Mouse (Mus musculus): ENCODE data around the gene Dctd.

The Dctd gene

DNA sequence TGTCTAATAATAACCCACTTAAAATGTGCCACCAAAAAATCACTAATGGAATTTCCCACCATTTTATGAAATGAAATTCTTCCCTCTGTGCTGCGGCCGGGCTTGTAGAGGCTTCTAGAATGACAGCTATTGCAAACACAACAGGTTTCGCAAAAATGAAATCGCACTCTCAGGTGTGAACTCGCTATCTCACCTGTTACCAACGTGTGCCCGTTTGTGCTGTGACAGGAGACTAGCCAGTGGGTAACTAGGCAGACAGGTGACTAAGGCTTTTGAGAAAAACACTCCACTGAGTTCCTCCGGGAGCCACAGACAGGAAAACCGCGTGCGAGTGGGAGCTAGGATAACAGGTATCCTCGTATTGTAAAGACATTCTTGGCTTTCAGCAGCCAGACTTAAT lies at the start of gene Dctd:
Gene Dctd, plus strand, starts transcription at position 301 of the 400 bp plus-strand sequence.
- DNase-seq (ENCODE audit: low read depth, low spot score): no peak

DNA sequence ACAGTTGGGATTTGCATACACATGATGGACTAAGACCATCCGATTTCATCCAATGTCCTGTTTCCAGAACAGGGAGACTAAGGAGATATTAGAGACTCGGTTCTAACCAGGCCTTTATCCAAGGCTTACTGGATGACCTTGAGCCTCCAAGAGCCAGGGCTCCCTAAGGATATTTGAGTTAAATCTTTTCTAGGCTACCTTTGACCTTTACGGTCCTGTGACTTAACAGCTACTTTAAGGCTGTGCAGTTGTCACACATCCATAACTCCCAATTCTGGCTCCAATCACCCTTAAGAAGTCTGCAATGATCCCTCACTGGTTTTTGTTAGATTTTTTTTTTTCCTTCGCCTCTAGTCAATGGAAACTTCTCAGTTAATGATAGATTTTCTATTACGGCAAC lies 45.3 kb upstream of the Dctd start:
- DNase-seq (ENCODE audit: low read depth, low spot score): no peak

- no peak for DNase-seq (ENCODE audit: low read depth, low spot score)
Measured at GRCm38 (mm10) chr8:48063526-48064072, 35.3 kb upstream of the Dctd start.

DNA sequence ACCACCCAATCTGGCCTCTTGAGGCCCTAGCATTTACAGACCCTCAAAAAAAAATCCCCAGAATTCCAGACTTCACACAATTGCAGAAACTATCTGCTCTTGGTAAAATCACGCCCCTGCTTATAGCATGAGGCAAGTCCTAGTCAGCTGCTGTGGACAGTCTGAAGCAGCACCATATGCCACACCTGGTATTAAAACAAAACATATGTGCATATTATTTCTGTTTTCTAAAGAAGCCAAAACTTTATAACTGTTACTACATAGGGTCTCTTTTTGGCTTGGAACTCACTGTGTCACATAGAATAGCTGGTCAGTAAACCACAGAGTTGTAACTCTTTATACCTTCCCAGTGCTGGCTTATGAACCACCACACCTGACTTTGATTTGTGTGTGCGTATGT lies 24.7 kb upstream of the Dctd start:
- no peak for DNase-seq (ENCODE audit: low read depth, low spot score)

GRCm38 (mm10) chr8:48082343-48082742 lies 16.5 kb upstream of the Dctd start:
- DNase-seq (ENCODE audit: low read depth, low spot score): no peak

GRCm38 (mm10) chr8:48090661-48091060 lies 8.2 kb upstream of the Dctd start:
- no peak for DNase-seq (ENCODE audit: low read depth, low spot score)

DNA sequence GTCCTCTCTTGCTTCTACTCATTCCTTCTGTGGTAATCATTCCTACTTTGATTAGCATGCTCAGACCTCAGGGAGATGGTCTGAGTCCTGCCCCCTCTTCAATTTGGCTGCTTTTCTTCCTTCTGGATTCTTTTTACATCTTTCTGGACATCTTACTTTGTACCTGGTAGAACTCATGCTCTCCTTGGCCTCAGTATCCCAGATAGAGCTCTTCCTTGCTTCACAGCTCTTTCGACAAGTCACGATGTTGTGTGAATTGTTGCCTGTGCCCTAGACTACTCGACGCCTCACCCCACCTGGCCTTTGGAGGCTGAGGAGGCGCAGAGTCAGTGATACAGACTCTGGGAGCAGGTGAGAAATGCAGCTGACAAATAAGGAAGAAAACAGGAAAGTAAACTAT lies 3.5 kb upstream of the Dctd start:
- DNase-seq (ENCODE audit: low read depth, low spot score): no peak

- peak; percentile 93 for DNase-seq (ENCODE audit: low read depth, low spot score)
Measured at GRCm38 (mm10) chr8:48097131-48097794, 1.6 kb upstream of the Dctd start.

- DNase-seq (ENCODE audit: low read depth, low spot score): peak; percentile 45
Measured at GRCm38 (mm10) chr8:48098081-48098639, 732 bp upstream of the Dctd start.

DNA sequence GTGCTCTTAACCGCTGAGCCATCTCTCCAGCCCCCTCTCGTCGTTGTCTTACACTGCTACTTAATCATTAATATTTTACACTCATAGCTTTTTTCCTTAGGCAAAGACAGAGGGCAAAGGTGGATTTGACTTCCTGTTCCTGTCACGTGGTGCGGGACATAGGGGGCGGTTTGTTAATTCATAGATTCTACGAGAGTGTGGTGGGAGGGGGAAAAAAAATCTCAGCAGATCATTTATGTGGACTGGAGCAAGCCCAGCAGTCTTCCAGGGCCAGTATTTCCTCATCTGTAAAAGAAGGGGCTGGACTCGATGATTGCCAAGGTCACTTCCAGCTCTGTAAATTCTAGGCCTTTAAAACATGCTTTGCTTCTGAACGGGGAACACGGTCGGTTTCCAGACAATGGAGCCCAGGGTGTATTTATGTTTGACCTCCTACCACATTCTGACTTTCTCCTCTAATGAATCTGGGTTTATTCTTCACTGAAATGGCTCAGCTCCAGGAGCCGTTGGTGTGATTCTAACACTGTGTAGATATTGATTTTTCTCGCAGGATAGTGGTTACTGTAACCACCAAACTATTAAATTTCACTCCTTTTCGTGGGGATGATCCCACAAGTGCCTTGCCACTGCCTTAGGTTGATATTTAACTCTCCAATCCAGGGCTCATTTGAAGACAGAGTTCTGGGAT lies 1.4 kb downstream of the Dctd start:
- no peak for DNase-seq (ENCODE audit: low read depth, low spot score)

DNA sequence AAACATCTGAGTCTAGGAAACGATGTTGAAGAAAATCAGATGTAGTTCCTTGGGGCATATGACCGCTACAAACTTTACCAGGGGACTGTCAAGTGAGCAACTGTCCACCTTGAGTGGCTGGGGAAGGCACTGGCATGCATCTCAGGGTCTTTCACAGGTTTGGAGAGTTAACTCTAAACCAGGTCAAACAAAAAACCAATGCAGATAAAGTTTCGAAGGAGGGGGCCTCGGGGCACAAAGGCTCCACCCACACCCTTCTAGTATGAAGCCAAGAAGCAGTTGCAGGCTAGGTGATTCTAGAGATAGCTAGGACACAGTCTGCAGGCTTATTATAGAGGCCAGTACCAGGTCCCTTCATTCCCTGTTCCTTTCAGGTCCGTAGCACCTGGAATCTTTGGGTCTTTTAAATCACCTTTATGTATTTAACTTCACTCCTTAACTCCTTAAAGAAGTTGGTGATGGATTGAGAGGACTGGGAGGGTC lies 10.5 kb downstream of the Dctd start:
- DNase-seq (ENCODE audit: low read depth, low spot score): no peak

DNA sequence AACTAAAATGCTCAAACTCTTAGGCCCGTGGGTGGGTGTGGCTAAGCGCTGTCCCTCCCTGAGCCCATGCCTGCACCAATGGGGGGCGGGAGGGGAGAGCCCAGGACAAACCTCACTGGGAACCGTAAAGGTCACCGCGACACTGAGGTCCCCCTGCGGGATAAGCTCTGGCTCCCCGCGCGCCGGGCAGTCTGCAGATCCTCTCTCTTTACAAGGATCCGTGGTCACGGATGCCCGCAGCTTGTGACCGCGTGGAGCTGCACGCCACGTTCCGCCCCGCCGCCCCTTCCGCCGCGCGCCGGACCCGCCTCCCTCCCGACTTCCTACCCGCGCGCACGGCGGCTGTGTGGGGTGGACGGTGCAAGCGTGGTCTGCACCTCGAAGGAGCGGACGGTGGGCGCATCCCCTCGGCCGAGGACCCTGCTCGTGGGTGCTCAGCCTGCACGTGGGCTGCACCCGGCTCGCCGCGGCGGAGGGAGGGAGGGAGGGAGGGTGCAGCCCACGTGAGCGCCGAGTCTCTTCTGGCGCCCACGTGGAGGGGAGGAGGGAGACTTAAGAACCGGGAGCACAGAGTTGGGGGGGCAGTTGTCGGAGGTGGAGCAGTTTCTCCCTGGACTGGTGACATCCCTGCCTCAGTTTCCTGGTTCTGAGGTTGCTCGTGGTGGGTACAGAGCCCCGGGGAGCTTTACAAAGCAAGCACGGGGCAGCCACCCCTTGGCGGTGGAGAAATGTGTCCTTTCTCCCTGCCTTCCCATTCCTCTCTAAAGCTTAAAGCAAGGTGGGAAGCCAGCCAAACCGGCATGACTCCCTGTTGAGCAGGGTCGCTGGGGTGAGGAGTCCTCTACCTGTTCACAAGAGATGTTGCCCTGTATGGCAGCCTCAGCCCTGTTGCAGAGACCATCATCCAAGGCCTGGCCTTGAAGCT lies 11.2 kb downstream of the Dctd start:
- DNase-seq (ENCODE audit: low read depth, low spot score): peak; percentile 92

DNA sequence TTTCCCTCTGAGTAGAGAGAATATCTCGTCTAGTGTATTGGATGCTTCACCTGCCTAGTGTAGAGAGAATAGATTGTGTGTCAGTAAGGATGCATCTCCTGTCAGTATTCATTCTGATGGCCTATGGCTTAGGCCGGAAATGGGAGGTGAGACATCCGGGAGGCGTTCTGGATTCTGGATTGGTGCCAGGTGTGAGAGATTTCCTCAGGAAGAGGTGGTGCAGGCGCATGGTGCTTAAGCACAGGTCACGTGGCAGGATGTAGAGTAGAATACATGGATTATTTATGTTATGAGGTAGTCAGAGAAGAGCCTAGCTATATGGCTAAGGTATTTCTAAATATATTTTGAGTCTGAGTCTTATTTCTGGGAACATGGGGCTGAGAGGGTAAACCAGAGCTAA lies 15.7 kb downstream of the Dctd start:
- no peak for DNase-seq (ENCODE audit: low read depth, low spot score)

GRCm38 (mm10) chr8:48122991-48123390 lies 24.1 kb downstream of the Dctd start:
- no peak for DNase-seq (ENCODE audit: low read depth, low spot score)

- no peak for DNase-seq (ENCODE audit: low read depth, low spot score)
Measured at GRCm38 (mm10) chr8:48124857-48125256, 26.0 kb downstream of the Dctd start.

- no peak for DNase-seq (ENCODE audit: low read depth, low spot score)
Measured at GRCm38 (mm10) chr8:48126954-48127353, 28.1 kb downstream of the Dctd start.

DNA sequence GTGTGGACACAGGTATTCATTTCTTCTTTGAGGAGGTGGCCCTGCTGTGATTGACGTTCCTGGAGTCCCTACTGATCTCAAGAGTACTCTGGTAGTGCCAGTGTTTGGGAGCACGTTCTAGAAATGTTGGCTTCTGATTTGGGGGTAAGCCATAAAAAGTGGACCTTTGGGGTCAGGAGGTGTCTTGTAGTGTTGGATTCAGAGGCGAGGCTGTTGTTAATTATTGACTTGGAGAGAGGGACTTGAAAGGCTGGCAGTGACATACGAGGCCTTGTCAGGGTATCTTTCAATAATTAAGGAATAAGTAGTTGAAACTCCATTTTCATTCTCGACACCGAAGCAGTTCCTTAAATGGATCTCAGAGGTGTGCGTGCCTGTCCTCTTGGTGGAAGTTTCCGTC lies 31.4 kb downstream of the Dctd start:
- DNase-seq (ENCODE audit: low read depth, low spot score): no peak

DNA sequence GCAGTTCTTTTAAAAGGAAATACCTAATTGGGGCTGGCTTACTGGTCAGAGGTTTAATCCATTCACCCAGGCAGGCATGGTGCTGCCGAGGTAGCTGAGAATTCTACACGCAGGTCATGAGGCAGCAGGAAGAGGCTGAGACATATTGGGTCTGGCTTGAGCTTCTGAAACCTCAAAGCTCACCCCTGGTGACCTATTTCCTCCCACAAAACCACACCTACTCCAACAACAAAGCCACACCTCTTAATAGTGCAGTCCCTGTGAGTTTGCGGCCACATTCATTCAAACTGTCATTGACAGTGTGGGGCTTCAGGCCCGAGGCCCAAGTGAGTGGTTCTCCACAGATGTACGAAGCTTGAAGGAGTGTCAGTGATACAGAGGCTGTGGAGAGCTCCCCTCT lies 34.4 kb downstream of the Dctd start:
- DNase-seq (ENCODE audit: low read depth, low spot score): peak; percentile 45

GRCm38 (mm10) chr8:48136804-48137650 lies 38.1 kb downstream of the Dctd start:
- DNase-seq (ENCODE audit: low read depth, low spot score): peak; percentile 75

DNA sequence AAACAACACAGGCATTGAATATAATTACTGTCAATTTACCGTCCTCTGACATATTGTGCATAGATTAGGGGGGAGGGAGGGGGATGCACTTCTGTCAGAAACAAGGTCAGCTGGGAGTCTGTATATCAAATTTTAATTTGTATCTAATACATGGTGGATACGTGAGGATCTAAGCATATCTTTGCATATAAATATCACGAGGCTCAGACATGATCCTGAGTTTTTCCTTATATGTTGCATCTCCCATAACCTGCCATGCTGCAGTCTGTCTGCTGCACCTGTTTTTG lies 38.7 kb downstream of the Dctd start:
- no peak for DNase-seq (ENCODE audit: low read depth, low spot score)

DNA sequence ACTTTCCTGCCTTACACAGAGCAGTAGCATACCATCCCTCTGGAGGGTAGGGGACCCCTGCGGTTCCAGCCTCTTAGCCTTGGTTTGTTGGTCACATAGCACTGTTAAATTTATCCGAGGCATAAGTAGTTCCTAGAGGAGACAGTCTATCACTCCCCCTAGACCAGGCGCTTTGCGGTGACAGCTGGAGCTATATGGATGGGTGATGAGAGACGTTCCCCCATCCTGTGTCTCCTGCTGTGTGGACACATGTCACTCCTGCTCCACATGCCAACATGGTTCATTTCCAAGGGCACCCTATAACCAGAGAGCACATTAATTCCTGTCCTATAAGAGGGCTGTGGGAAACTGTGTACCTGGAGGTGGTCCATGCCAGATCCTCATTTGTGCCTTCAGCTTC lies 42.1 kb downstream of the Dctd start:
- no peak for DNase-seq (ENCODE audit: low read depth, low spot score)

Measured in ES-CJ7 (cell line).